In genomic region chr1:47094498-47094897, GRCm38 (mm10) we compare ENCODE assay signal across 27 mouse cellular contexts.
DNase-seq lines count a peak whose midpoint lies in the region; ATAC-seq lines count a peak whose summit lies in the region.
"Had no signal": no experiment of that assay in that cellular context is flagged by ENCODE, and none has a peak within 500 bp of the region (broad histone marks: within the 10 kb centered on the region; RNA-seq: fewer than 3 reads in every experiment).

No protein-coding gene starts in this region.

- WGBS in hindbrain, embryonic 13.5 days = 25% methylated on average over 3 of the region's 3 CpGs
- 22% methylated on average over 3 of the region's 3 CpGs for WGBS in hindbrain, embryonic 10.5 days
- 12% methylated on average over 3 of the region's 3 CpGs for WGBS in midbrain, embryonic 15.5 days
- 6% methylated on average over 3 of the region's 3 CpGs for WGBS in midbrain, embryonic 16.5 days

- no peaks in the 10 kb centered on the region for H3K9me3 ChIP-seq in hindbrain, embryonic 13.5 days
- H3K9me3 ChIP-seq in hindbrain, embryonic 10.5 days = no peaks in the 10 kb centered on the region
- H3K9me3 ChIP-seq in midbrain, embryonic 15.5 days = no peaks in the 10 kb centered on the region
- no peaks in the 10 kb centered on the region for H3K9me3 ChIP-seq in midbrain, embryonic 16.5 days (replicated peaks; ENCODE audit: control insufficient read depth, low read length, poor library complexity, severe bottlenecking)
- H3K9me3 ChIP-seq: embryonic facial prominence, embryonic 15.5 days; forebrain, embryonic 12.5 days; heart, embryonic 10.5 days; heart, embryonic 15.5 days; limb, embryonic 13.5 days; lung, embryonic 15.5 days; midbrain, embryonic 12.5 days had no signal

- 0 out of 2 replicates have a peak overlapping the region, but pooled peaks have one; percentile 26 for H3K27ac ChIP-seq in hindbrain, embryonic 13.5 days
- H3K27ac ChIP-seq in hindbrain, embryonic 10.5 days = no peak overlapping the region
- no peak overlapping the region for H3K27ac ChIP-seq in midbrain, embryonic 15.5 days
- no peak overlapping the region for H3K27ac ChIP-seq in midbrain, embryonic 16.5 days (ENCODE audit: low read length)
- H3K27ac ChIP-seq: embryonic facial prominence, embryonic 15.5 days; forebrain, embryonic 12.5 days; heart, embryonic 10.5 days; heart, embryonic 15.5 days; limb, embryonic 13.5 days; lung, embryonic 15.5 days; midbrain, embryonic 12.5 days had no signal

- peaks cover 4% of the 10 kb centered on the region; the same call in 1 of the 2 replicates for H3K4me1 ChIP-seq in hindbrain, embryonic 13.5 days (replicated peaks)
- H3K4me1 ChIP-seq in hindbrain, embryonic 10.5 days (replicated peaks) = no peaks in the 10 kb centered on the region
- H3K4me1 ChIP-seq in midbrain, embryonic 15.5 days = peaks cover 7% of the 10 kb centered on the region; the same call in 1 of the 2 replicates
- no peaks in the 10 kb centered on the region for H3K4me1 ChIP-seq in midbrain, embryonic 16.5 days (ENCODE audit: control insufficient read depth, insufficient read depth, low read length)
- H3K4me1 ChIP-seq: embryonic facial prominence, embryonic 15.5 days; forebrain, embryonic 12.5 days; heart, embryonic 10.5 days; heart, embryonic 15.5 days; limb, embryonic 13.5 days; lung, embryonic 15.5 days; midbrain, embryonic 12.5 days had no signal

- no peak for ATAC-seq in hindbrain, embryonic 13.5 days (ENCODE audit: low FRiP score)
- ATAC-seq in midbrain, embryonic 15.5 days (replicated peaks) = 0 out of 2 replicates have a peak, but pooled peaks have one; percentile 63
- no peak for ATAC-seq in midbrain, embryonic 16.5 days
- ATAC-seq: intestine, postnatal 0 days had no signal

- no peak overlapping the region for H3K4me3 ChIP-seq in hindbrain, embryonic 13.5 days
- H3K4me3 ChIP-seq in hindbrain, embryonic 10.5 days = no peak overlapping the region
- H3K4me3 ChIP-seq in midbrain, embryonic 15.5 days = no peak overlapping the region
- no peak overlapping the region for H3K4me3 ChIP-seq in midbrain, embryonic 16.5 days (ENCODE audit: low read depth, low read length)
- H3K4me3 ChIP-seq: embryonic facial prominence, embryonic 15.5 days; forebrain, embryonic 12.5 days; heart, embryonic 10.5 days; heart, embryonic 15.5 days; limb, embryonic 13.5 days; lung, embryonic 15.5 days; midbrain, embryonic 12.5 days had no signal

- DNase-seq in cerebellum, postnatal 14 days = peak; percentile 16 to 47
- DNase-seq in cerebellum, postnatal 25 days = no peak
- DNase-seq in hindbrain, embryonic 10.5 days (ENCODE audit: low spot score) = no peak
- DNase-seq in retina, embryonic 14.5 days (ENCODE audit: low spot score) = peak; percentile 11
- no peak for DNase-seq in B cell, adult 2 months
- DNase-seq: adrenal gland, postnatal 14 days; cerebellum, adult 11-12 months; cerebellum, postnatal 36 days; gastrocnemius, postnatal 14 days; heart, postnatal 36 days; kidney, adult 9 months; kidney, postnatal 10 days; layer of hippocampus, adult 9-11 months; right cerebral cortex, postnatal 14 days; thymus, postnatal 14 days had no signal

- no peaks in the 10 kb centered on the region for H3K36me3 ChIP-seq in hindbrain, embryonic 13.5 days
- H3K36me3 ChIP-seq in hindbrain, embryonic 10.5 days = no peaks in the 10 kb centered on the region
- H3K36me3 ChIP-seq in midbrain, embryonic 15.5 days (replicated peaks) = no peaks in the 10 kb centered on the region
- no peaks in the 10 kb centered on the region for H3K36me3 ChIP-seq in midbrain, embryonic 16.5 days (ENCODE audit: control insufficient read depth, insufficient read depth, low read length)
- H3K36me3 ChIP-seq: embryonic facial prominence, embryonic 15.5 days; forebrain, embryonic 12.5 days; heart, embryonic 10.5 days; heart, embryonic 15.5 days; limb, embryonic 13.5 days; lung, embryonic 15.5 days; midbrain, embryonic 12.5 days had no signal

- H3K9ac ChIP-seq in hindbrain, embryonic 13.5 days = no peak overlapping the region
- no peak overlapping the region for H3K9ac ChIP-seq in midbrain, embryonic 15.5 days
- no peak overlapping the region for H3K9ac ChIP-seq in midbrain, embryonic 16.5 days (ENCODE audit: low read depth, low read length)
- H3K9ac ChIP-seq: embryonic facial prominence, embryonic 15.5 days; forebrain, embryonic 12.5 days; heart, embryonic 15.5 days; limb, embryonic 13.5 days; lung, embryonic 15.5 days; midbrain, embryonic 12.5 days had no signal

- no peak overlapping the region for H3K4me2 ChIP-seq in hindbrain, embryonic 13.5 days
- H3K4me2 ChIP-seq in midbrain, embryonic 15.5 days = no peak overlapping the region
- H3K4me2 ChIP-seq in midbrain, embryonic 16.5 days (ENCODE audit: low read length) = no peak overlapping the region
- H3K4me2 ChIP-seq: embryonic facial prominence, embryonic 15.5 days; forebrain, embryonic 12.5 days; heart, embryonic 15.5 days; limb, embryonic 13.5 days; liver, embryonic 11.5 days; lung, embryonic 15.5 days; midbrain, embryonic 12.5 days had no signal

- H3K27me3 ChIP-seq in hindbrain, embryonic 13.5 days = no peaks in the 10 kb centered on the region
- H3K27me3 ChIP-seq in hindbrain, embryonic 10.5 days (ENCODE audit: insufficient read depth, poor library complexity, severe bottlenecking) = no peaks in the 10 kb centered on the region
- H3K27me3 ChIP-seq in midbrain, embryonic 15.5 days (replicated peaks) = no peaks in the 10 kb centered on the region
- no peaks in the 10 kb centered on the region for H3K27me3 ChIP-seq in midbrain, embryonic 16.5 days (ENCODE audit: control insufficient read depth, insufficient read depth, low read depth, low read length)
- H3K27me3 ChIP-seq: embryonic facial prominence, embryonic 15.5 days; forebrain, embryonic 12.5 days; heart, embryonic 15.5 days; limb, embryonic 13.5 days; lung, embryonic 15.5 days; midbrain, embryonic 12.5 days had no signal

Comparison
In these comparisons a context has a peak if more than half of its experiments do, and no peak if none do; other contexts are left out.
1. DNase-seq: peak in cerebellum, postnatal 14 days (2 of 2) and retina, embryonic 14.5 days (single experiment); none in cerebellum, postnatal 25 days (0 of 2), hindbrain, embryonic 10.5 days (single experiment) and B cell, adult 2 months (0 of 2).